Mouse (Mus musculus): ENCODE results near the gene Krt8. TPM values are rescaled to one million over a fixed set of nuclear protein-coding genes. Genes with fewer than 3 reads are reported as not detected.
A peak's percentile ranks its signal among the peaks of the same experiment; 100 is the strongest.

Krt8 gene
- polyA plus RNA-seq, 1 experiment from 2014 or later, result 75.5 TPM

DNA sequence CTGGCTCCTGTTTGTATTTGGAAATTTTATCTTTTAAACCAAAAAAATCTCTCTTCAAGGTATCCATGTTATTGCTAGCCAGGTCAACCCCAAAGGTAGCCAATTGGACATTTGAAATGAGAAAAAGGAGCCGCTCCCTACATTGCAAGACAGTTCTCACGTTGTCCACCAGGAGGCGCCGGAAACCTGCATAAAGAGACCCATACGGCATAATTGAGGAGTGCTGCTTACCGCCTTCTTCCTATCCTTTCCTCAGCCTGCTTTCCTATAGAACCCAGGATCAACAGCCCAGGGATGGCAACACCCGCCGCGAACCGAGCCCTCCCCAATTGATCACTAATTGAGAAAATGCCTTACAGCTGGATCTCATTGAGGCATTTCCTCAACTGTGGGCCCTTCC, 16.2 kb downstream of the Krt8 start:
- H3K4me3 ChIP-seq, result no peak overlapping the region
- peaks cover 12% of the 10 kb centered on the region for H3K4me1 ChIP-seq
- under 1% methylated on average over 10 of the region's 10 CpGs for WGBS
- no peaks in the 10 kb centered on the region for H3K36me3 ChIP-seq
- H3K27ac ChIP-seq, result no peak overlapping the region
- H3K4me2 ChIP-seq, result no peak overlapping the region
- ATAC-seq (ENCODE audit: insufficient number of reproducible peaks, low FRiP score, low TSS enrichment, low read depth), result no peak
- no peak overlapping the region for H3K9ac ChIP-seq
- no peaks in the 10 kb centered on the region for H3K9me3 ChIP-seq
- no peaks in the 10 kb centered on the region; the same call in 1 of the 2 replicates for H3K27me3 ChIP-seq

DNA sequence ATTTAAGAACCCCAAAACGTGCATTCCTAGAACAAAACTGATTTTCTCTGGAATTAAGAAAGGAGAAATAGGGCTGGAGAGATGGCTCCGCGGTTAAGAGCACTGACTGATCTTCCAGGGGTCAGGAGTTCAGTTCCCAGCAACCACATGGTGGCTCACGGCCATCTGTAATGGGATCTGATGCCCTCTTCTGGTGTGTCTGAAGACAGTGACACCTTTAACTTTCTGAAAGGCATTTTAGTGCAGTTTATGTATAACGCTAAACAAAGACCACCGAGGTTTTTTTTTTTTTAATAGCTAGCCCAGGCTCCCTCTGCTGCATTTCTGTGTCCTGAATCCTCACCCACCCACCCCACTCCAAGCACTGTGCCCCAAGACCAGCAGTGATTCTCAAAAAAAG, 19.5 kb downstream of the Krt8 start:
- no peak for ATAC-seq (ENCODE audit: insufficient number of reproducible peaks, low FRiP score, low TSS enrichment, low read depth)
- WGBS, result 11% methylated on average over 6 of the region's 6 CpGs
- peak overlapping the region; percentile 55; the same call in 1 of the 2 replicates for H3K4me2 ChIP-seq
- no peaks in the 10 kb centered on the region for H3K9me3 ChIP-seq
- H3K4me3 ChIP-seq, result no peak overlapping the region
- no peak overlapping the region for H3K9ac ChIP-seq
- H3K4me1 ChIP-seq, result peaks cover 20% of the 10 kb centered on the region
- no peaks in the 10 kb centered on the region; the same call in 1 of the 2 replicates for H3K27me3 ChIP-seq
- H3K36me3 ChIP-seq, result no peaks in the 10 kb centered on the region
- peak overlapping the region; percentile 43; the same call in 1 of the 2 replicates for H3K27ac ChIP-seq

DNA sequence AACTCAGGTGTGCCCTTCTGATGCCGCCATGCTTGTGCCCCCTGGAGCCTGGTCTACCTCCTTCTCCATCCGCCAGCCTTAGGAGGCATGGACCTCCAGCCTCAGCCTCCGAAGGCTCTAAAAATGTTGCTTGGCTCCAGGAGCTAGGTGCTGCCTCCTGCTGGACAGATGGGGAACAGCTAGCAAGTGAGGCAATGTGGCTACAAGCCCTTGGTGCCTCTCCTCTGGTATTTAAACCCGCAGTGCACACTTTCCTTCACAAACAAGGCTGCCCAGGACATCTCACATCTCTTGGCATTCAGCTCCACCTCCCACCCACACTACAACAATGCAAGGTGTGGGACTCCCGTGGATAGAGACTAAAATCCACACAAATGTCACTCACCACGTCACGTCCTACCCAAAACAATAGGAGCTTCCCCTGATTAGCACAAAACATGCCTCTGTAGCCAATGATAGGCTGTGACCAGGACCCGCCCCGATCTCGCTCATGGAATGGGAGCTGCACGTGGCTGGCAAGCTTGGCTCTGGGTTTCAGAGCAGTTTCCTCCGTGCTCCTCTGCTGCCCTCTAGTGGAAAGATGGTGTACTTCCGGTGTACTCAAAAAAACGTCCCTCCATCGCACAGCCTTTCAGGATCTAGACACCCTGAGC, 20.2 kb downstream of the Krt8 start:
- peak; percentile 83 for ATAC-seq (ENCODE audit: insufficient number of reproducible peaks, low FRiP score, low TSS enrichment, low read depth)
- Histone ChIP-seq H3K4me1 (peaks cover 20% of the 10 kb centered on the region), H3K36me3 (no peaks in the 10 kb centered on the region), H3K27ac (peak overlapping the region; percentile 81), H3K4me3 (peak overlapping the region; percentile 31), H3K9me3 (no peaks in the 10 kb centered on the region), H3K27me3 (no peaks in the 10 kb centered on the region; the same call in 1 of the 2 replicates), H3K4me2 (peak overlapping the region; percentile 55), H3K9ac (no peak overlapping the region)
- WGBS, result 2% methylated on average over 15 of the region's 15 CpGs

DNA sequence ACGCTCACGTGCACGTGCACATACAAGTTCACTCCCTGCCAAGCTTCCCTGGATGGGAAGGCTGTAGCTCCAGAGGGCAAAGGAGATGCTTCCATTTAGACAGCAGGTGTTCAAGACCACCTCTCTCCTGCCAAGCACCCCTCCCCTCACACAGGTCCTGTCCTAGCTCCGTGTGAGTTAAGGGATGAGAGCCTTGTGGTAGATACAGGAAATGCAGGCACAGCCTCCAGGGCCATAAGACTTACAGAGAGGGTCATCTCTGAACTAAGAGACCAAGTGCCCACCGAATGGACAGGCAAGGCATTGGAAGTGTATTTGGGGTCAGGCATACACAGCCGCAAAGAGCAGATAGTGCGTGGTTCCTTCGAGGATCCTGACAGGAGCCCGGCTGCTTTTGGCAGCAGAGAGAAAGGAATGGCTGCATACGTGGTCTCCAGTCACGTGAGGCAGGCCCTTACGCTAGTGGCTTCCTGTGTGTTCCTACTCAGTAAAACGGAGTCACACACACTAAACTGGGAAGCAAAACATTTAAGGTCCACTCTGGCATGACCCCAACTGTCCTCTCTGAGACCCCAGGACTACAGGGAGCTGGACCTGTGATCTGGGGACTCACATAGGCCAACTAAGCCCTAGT, 20.9 kb downstream of the Krt8 start:
- Histone ChIP-seq H3K9ac (no peak overlapping the region), H3K27me3 (no peaks in the 10 kb centered on the region; the same call in 1 of the 2 replicates)

DNA sequence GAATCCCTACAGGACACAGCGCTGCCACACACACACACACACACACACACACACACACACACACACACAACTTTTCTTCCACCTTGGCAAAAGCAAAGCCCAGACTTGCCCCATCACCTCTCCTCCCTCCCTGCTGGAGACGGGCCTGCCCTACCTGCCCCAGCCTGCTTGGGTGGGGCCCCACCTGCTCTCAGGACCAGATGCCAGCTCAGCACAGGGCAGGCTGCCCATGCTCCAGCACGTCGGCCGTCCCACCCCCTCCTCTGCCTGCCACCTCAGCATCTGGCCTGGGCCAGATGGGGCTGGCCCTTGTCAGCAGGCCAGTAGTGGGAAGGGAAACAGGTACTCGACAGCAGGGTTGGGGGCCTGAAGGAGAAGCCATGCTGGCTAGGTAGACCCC, 23.4 kb downstream of the Krt8 start:
- no peaks in the 10 kb centered on the region; the same call in 1 of the 2 replicates for H3K27me3 ChIP-seq
- H3K36me3 ChIP-seq, result no peaks in the 10 kb centered on the region

More for the DNA sequence above, 20.9 kb downstream of the Krt8 start:
- H3K9me3 ChIP-seq, result no peaks in the 10 kb centered on the region
- H3K4me2 ChIP-seq, result peak overlapping the region; percentile 55
- H3K4me3 ChIP-seq, result no peak overlapping the region
- ATAC-seq (ENCODE audit: insufficient number of reproducible peaks, low FRiP score, low TSS enrichment, low read depth), result no peak
- no peaks in the 10 kb centered on the region for H3K36me3 ChIP-seq
- peaks cover 19% of the 10 kb centered on the region for H3K4me1 ChIP-seq
- 77% methylated on average over 13 of the region's 13 CpGs for WGBS
- peak overlapping the region; percentile 81 for H3K27ac ChIP-seq

DNA sequence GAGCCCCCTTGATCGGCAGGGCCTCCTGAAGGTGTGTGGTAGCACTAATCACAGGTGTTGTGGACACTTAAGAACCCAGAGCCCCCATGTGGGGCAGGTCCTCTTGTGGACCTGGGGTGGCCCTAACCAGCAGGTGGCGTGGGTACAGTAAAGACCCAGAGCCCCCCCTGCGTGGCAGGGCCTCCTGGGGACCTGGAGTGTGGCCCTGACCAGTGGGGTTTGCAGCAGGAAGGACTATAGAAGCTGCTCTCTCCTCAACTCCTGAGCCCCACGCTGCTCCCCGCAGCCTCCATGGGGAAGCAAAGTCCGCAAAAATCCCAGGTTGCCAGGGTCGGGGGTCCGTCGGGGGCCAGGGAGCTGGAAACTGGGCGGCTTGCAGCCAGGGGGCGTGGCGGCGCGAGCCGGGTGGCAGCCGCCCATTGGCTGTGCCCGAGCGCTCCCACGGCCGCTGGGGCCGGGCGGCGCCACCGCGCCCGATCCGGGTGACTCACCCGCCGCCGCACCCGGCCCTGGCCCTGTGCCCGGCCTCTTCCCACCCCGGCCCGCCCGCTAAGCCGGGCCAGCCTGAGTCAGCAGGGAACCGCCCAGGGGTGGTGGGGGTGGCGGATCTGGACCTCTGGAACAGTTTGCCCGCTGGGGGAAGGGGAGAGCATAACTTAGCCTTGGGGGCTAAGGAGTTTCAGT, 27.1 kb downstream of the Krt8 start:
- H3K4me3 ChIP-seq, result peak overlapping the region; percentile 28
- H3K4me1 ChIP-seq, result peaks cover 60% of the 10 kb centered on the region
- no peaks in the 10 kb centered on the region for H3K9me3 ChIP-seq
- peak overlapping the region; percentile 89 for H3K27ac ChIP-seq
- 0 out of 2 replicates have a peak overlapping the region, but pooled peaks have one; percentile 0 for H3K9ac ChIP-seq
- peak; percentile 70 for ATAC-seq (ENCODE audit: insufficient number of reproducible peaks, low FRiP score, low TSS enrichment, low read depth)
- peak overlapping the region; percentile 56 for H3K4me2 ChIP-seq
- H3K36me3 ChIP-seq, result no peaks in the 10 kb centered on the region
- no peaks in the 10 kb centered on the region for H3K27me3 ChIP-seq
- WGBS, result under 1% methylated on average over 39 of the region's 39 CpGs

More for the DNA sequence above, 23.4 kb downstream of the Krt8 start:
- 25% methylated on average over 6 of the region's 6 CpGs for WGBS
- no peak for ATAC-seq (ENCODE audit: insufficient number of reproducible peaks, low FRiP score, low TSS enrichment, low read depth)
- H3K4me1 ChIP-seq, result peaks cover 44% of the 10 kb centered on the region
- no peak overlapping the region for H3K4me2 ChIP-seq
- no peaks in the 10 kb centered on the region for H3K9me3 ChIP-seq
- no peak overlapping the region for H3K4me3 ChIP-seq
- no peak overlapping the region for H3K9ac ChIP-seq
- H3K27ac ChIP-seq, result peak overlapping the region; percentile 30

DNA sequence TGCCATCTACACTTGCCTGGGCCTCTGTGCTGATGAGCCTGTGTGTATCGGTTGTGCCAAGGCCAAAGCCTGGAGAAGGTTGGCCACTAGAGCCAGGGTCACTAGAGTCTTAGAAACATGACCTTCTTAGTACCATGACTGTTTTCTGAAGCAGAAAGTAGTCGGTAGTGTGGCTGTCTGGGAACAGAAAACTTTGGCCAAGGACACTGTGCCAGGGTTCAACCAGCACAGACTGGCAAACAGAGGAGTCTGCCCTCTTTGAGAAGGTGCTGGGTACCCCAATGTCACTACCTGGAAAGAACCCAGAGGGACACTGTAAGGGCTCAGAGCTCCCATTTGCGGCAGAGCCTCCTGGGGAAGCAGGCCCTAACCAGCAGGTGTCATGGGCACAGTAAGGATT, 27.6 kb downstream of the Krt8 start:
- no peaks in the 10 kb centered on the region for H3K27me3 ChIP-seq
- 32% methylated on average over 3 of the region's 3 CpGs for WGBS
- no peak overlapping the region for H3K9ac ChIP-seq
- peak overlapping the region; percentile 89 for H3K27ac ChIP-seq
- no peaks in the 10 kb centered on the region for H3K36me3 ChIP-seq
- peaks cover 60% of the 10 kb centered on the region for H3K4me1 ChIP-seq
- H3K4me2 ChIP-seq, result peak overlapping the region; percentile 56
- no peaks in the 10 kb centered on the region for H3K9me3 ChIP-seq
- ATAC-seq (ENCODE audit: insufficient number of reproducible peaks, low FRiP score, low TSS enrichment, low read depth), result no peak
- H3K4me3 ChIP-seq, result no peak overlapping the region

DNA sequence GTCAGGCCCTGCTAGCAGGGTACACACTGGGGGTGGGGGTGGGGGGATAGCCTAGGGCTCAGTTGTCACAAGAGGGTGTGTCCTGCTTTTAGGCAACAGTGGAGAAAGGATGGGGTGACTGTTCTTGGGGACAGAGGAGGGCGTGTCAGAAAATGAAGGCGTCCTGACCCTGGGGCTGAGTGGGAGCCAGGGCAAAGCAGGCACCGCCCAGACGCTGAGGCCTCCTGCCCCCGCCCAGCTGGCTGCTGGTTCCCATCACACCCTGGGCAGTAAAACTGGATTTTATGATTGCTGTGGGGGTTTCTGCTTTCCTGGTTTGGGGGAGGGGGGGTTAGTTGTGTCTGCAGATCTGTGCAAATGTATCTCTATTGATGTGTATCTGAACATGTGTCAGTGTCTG, 28.3 kb downstream of the Krt8 start:
- WGBS, result 12% methylated on average over 5 of the region's 5 CpGs
- H3K27me3 ChIP-seq, result no peaks in the 10 kb centered on the region
- H3K36me3 ChIP-seq, result no peaks in the 10 kb centered on the region
- H3K4me1 ChIP-seq, result peaks cover 57% of the 10 kb centered on the region
- no peak overlapping the region for H3K4me3 ChIP-seq
- no peaks in the 10 kb centered on the region for H3K9me3 ChIP-seq
- peak overlapping the region; percentile 89 for H3K27ac ChIP-seq
- no peak overlapping the region for H3K4me2 ChIP-seq
- no peak overlapping the region for H3K9ac ChIP-seq
- peak; percentile 30; the same call in 1 of the 2 replicates for ATAC-seq (ENCODE audit: insufficient number of reproducible peaks, low FRiP score, low TSS enrichment, low read depth)

DNA sequence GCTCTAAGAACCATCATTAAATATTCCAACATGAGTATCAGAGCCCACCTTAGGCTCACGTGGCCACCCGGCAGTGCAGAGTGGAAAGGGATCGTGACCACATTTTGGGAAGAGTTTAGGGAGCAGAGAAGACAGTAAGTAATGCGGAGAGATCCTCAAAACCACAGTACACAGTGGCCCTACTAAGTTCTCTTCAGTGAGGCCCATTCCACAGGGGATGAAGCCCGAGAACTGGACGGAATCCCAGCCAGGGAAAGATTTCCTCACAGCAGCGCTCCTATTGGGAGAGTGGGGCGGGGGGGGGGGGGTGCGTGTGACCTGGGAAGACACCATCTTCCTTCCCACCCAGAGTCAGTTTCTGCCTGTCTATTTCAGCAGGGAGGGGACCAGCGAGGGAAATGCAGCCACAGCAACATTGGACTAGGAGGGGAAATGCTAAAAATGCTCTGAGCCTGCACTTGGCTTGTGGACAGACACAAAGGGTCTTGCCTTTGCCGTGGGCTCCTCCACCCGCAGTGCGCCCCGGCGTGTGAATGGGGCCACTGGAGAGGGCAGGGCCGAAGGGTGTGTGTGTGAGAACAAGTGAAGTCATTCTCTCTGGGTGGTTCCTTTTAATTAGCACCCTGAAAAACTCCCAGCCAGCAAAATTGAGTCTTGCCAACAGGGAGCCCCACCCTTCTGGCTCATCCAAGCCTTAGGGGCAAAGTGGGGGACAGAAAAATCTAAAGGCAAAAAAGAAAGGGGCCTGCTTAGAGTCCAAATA, 30.0 kb downstream of the Krt8 start:
- Histone ChIP-seq H3K9ac (no peak overlapping the region), H3K4me2 (no peak overlapping the region), H3K9me3 (no peaks in the 10 kb centered on the region), H3K27me3 (no peaks in the 10 kb centered on the region), H3K4me3 (no peak overlapping the region), H3K4me1 (peaks cover 51% of the 10 kb centered on the region), H3K27ac (peak overlapping the region; percentile 89), H3K36me3 (no peaks in the 10 kb centered on the region)
- 49% methylated on average over 16 of the region's 16 CpGs for WGBS
- ATAC-seq (ENCODE audit: insufficient number of reproducible peaks, low FRiP score, low TSS enrichment, low read depth), result no peak

DNA sequence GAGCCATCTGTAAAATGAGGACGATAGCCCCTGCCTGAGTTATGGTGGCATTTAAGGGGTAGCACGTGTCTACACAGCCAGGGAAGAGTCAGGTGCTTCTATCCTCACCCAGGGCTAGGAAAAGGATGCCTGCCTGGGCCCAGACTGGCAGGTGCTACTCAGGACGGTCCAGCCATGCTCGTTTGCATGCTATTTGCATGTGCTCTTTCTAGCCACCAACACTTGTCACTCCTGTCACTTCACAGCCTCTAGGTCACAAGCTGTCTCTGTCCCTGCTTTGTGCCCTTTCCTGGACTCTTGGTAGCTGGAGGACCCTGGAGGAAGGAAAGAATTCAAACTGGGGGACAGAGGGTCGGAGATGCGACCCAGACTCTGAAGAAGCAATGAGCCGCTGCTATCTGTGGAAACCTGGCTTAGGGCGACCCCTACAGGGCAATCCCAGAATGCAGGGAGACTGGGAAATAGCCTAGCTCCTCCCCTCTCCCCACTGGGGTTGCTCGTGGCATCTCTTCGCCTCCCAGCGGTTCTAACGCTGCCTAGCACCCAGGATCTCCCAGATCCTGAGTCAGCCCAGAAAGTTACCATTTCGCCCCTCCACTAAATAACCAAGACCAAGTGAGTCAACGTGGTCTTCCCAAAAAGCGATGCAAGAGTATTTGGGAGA, 30.7 kb downstream of the Krt8 start:
- 13% methylated on average over 15 of the region's 15 CpGs for whole genome bisulfite sequencing
- Histone ChIP-seq H3K4me1 (peaks cover 51% of the 10 kb centered on the region), H3K4me3 (no peak overlapping the region), H3K9me3 (no peaks in the 10 kb centered on the region), H3K27ac (peak overlapping the region; percentile 89), H3K9ac (no peak overlapping the region), H3K27me3 (no peaks in the 10 kb centered on the region), H3K4me2 (no peak overlapping the region), H3K36me3 (no peaks in the 10 kb centered on the region)
- no peak for ATAC-seq (ENCODE audit: insufficient number of reproducible peaks, low FRiP score, low TSS enrichment, low read depth)

DNA sequence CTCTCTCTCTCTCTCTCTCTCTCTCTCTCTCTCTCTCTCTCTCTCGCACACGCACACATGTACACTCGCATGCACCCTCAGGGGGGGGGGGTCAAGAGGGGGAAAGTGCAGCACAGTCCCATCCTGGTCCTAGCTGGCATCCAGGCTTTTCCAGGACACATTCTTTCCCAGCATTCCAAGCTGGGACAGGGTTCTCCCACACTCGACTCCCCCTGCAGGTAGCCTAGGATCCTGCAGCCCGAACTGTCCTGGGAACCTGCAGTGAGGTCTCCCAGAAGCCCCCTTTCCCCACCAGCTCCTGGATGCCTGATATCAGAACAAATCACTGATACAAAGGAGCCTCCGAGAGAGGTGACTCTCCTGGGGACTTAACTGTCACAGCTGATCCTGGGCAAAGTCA, 33.7 kb downstream of the Krt8 start:
- WGBS, result 8% methylated on average over 3 of the region's 6 CpGs
- Histone ChIP-seq H3K9me3 (no peaks in the 10 kb centered on the region), H3K4me1 (peaks cover 26% of the 10 kb centered on the region), H3K9ac (no peak overlapping the region), H3K27me3 (no peaks in the 10 kb centered on the region), H3K4me3 (no peak overlapping the region), H3K27ac (no peak overlapping the region), H3K4me2 (no peak overlapping the region), H3K36me3 (no peaks in the 10 kb centered on the region)
- no peak for ATAC-seq (ENCODE audit: insufficient number of reproducible peaks, low FRiP score, low TSS enrichment, low read depth)

All from limb, embryonic 15.5 days (tissue).